Comparison of ENCODE assay signal across 18 mouse cellular contexts in the genomic region with DNA sequence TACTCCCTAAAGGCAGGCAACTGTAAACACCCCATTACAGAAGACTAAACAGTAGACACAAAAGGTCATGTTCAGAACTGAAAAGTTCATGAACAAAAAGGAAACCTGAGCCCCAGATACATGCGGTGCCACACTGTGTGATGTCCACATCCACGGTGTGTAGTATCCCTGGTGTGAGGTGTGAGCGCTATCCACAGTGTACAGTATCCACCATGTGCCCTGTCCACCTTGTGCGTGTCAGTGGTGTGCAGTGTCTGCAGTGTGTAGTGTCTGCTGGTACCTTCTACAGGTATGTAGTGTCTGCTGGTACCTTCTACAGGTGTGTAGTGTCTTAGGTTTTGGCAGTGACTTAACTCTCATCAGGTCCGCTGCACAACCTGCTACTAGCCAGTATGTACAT.
A peak's percentile ranks its signal among the peaks of the same experiment; 100 is the strongest.
DNase-seq lines count a peak whose midpoint lies in the region; ATAC-seq lines count a peak whose summit lies in the region.
"Had no signal": no experiment of that assay in that cellular context is flagged by ENCODE, and none has a peak within 500 bp of the region (broad histone marks: within the 10 kb centered on the region; RNA-seq: fewer than 3 reads in every experiment).

No protein-coding gene starts in this region.

- DNase-seq in forebrain, embryonic 14.5 days (ENCODE audit: low spot score), result no peak
- no peak for DNase-seq in kidney, postnatal 25 days
- DNase-seq in adrenal gland, postnatal 36 days, result no peak
- DNase-seq: adrenal gland, adult 2 months; cerebellum, adult 11 months; cerebellum, postnatal 14 days; layer of hippocampus, postnatal 36 days; lung, adult 2 months; right cerebral cortex, adult 18-20 months had no signal

- H3K4me1 ChIP-seq in forebrain, embryonic 12.5 days, result peaks cover 27% of the 10 kb centered on the region
- peaks cover 23% of the 10 kb centered on the region for H3K4me1 ChIP-seq in forebrain, embryonic 14.5 days (ENCODE audit: control insufficient read depth, insufficient read depth, low read length)
- peaks cover 17% of the 10 kb centered on the region; the same call in 1 of the 2 replicates for H3K4me1 ChIP-seq in kidney, embryonic 14.5 days (ENCODE audit: control insufficient read depth, insufficient read depth, low read length)
- no peaks in the 10 kb centered on the region for H3K4me1 ChIP-seq in megakaryocyte, embryonic 14.5 days
- peaks cover 12% of the 10 kb centered on the region for H3K4me1 ChIP-seq in midbrain, embryonic 15.5 days

- 0 out of 2 replicates have a peak, but pooled peaks have one; percentile 36 for ATAC-seq in forebrain, embryonic 12.5 days (ENCODE audit: low FRiP score)
- no peak for ATAC-seq in forebrain, embryonic 14.5 days
- peak; percentile 75; the same call in 1 of the 2 replicates for ATAC-seq in kidney, embryonic 14.5 days (ENCODE audit: low FRiP score, low TSS enrichment)
- no peak for ATAC-seq in megakaryocyte, adult 5-6 weeks (ENCODE audit: poor library complexity, severe bottlenecking)
- peak; percentile 61; the same call in 1 of the 2 replicates for ATAC-seq in midbrain, embryonic 15.5 days (replicated peaks)

- H3K4me2 ChIP-seq in forebrain, embryonic 12.5 days, result no peak overlapping the region
- no peak overlapping the region for H3K4me2 ChIP-seq in forebrain, embryonic 14.5 days (ENCODE audit: low read length)
- no peak overlapping the region for H3K4me2 ChIP-seq in kidney, embryonic 14.5 days (replicated peaks; ENCODE audit: low read depth, low read length)
- H3K4me2 ChIP-seq in midbrain, embryonic 15.5 days, result no peak overlapping the region
- H3K4me2 ChIP-seq: heart, embryonic 15.5 days; hindbrain, embryonic 12.5 days; liver, embryonic 11.5 days had no signal

- H3K4me3 ChIP-seq in forebrain, embryonic 12.5 days (replicated peaks), result no peak overlapping the region
- no peak overlapping the region for H3K4me3 ChIP-seq in forebrain, embryonic 14.5 days (ENCODE audit: low read depth, low read length)
- H3K4me3 ChIP-seq in kidney, embryonic 14.5 days (ENCODE audit: low read length), result no peak overlapping the region
- H3K4me3 ChIP-seq in megakaryocyte, embryonic 14.5 days (replicated peaks), result peak overlapping the region; percentile 38
- H3K4me3 ChIP-seq in midbrain, embryonic 15.5 days, result no peak overlapping the region
- H3K4me3 ChIP-seq: heart, embryonic 15.5 days; hindbrain, embryonic 12.5 days had no signal

- no peak overlapping the region for H3K9ac ChIP-seq in forebrain, embryonic 12.5 days
- no peak overlapping the region for H3K9ac ChIP-seq in forebrain, embryonic 14.5 days (ENCODE audit: low read length)
- H3K9ac ChIP-seq in kidney, embryonic 14.5 days (ENCODE audit: low read depth, low read length), result no peak overlapping the region
- no peak overlapping the region for H3K9ac ChIP-seq in midbrain, embryonic 15.5 days
- H3K9ac ChIP-seq: heart, embryonic 15.5 days; hindbrain, embryonic 12.5 days had no signal

- no peaks in the 10 kb centered on the region for H3K27me3 ChIP-seq in forebrain, embryonic 12.5 days
- H3K27me3 ChIP-seq in forebrain, embryonic 14.5 days (replicated peaks; ENCODE audit: control insufficient read depth, insufficient read depth, low read length), result no peaks in the 10 kb centered on the region
- no peaks in the 10 kb centered on the region for H3K27me3 ChIP-seq in kidney, embryonic 14.5 days (ENCODE audit: control insufficient read depth, insufficient read depth, low read length)
- H3K27me3 ChIP-seq in megakaryocyte, embryonic 14.5 days (replicated peaks), result no peaks in the 10 kb centered on the region
- H3K27me3 ChIP-seq in midbrain, embryonic 15.5 days (replicated peaks), result no peaks in the 10 kb centered on the region
- H3K27me3 ChIP-seq: CH12.LX; heart, embryonic 15.5 days; hindbrain, embryonic 12.5 days had no signal

- H3K27ac ChIP-seq in forebrain, embryonic 12.5 days, result no peak overlapping the region
- H3K27ac ChIP-seq in forebrain, embryonic 14.5 days (ENCODE audit: low read depth, low read length), result no peak overlapping the region
- no peak overlapping the region for H3K27ac ChIP-seq in kidney, embryonic 14.5 days (ENCODE audit: low read depth, low read length)
- no peak overlapping the region for H3K27ac ChIP-seq in midbrain, embryonic 15.5 days
- H3K27ac ChIP-seq: hindbrain, embryonic 12.5 days had no signal

- no peaks in the 10 kb centered on the region for H3K9me3 ChIP-seq in forebrain, embryonic 12.5 days
- no peaks in the 10 kb centered on the region for H3K9me3 ChIP-seq in forebrain, embryonic 14.5 days (replicated peaks; ENCODE audit: control insufficient read depth, low read length)
- H3K9me3 ChIP-seq in kidney, embryonic 14.5 days (ENCODE audit: control insufficient read depth, low read length), result no peaks in the 10 kb centered on the region
- peaks cover 3% of the 10 kb centered on the region; the same call in 1 of the 2 replicates for H3K9me3 ChIP-seq in megakaryocyte, embryonic 14.5 days
- no peaks in the 10 kb centered on the region for H3K9me3 ChIP-seq in midbrain, embryonic 15.5 days
- H3K9me3 ChIP-seq: heart, embryonic 15.5 days; hindbrain, embryonic 12.5 days had no signal

- no peaks in the 10 kb centered on the region; the same call in 1 of the 2 replicates for H3K36me3 ChIP-seq in forebrain, embryonic 12.5 days (replicated peaks)
- H3K36me3 ChIP-seq in forebrain, embryonic 14.5 days (ENCODE audit: control insufficient read depth, insufficient read depth, low read length), result peaks cover 8% of the 10 kb centered on the region; the same call in 1 of the 2 replicates
- no peaks in the 10 kb centered on the region for H3K36me3 ChIP-seq in kidney, embryonic 14.5 days (ENCODE audit: control insufficient read depth, insufficient read depth, low read length)
- no peaks in the 10 kb centered on the region for H3K36me3 ChIP-seq in megakaryocyte, embryonic 14.5 days (replicated peaks; ENCODE audit: low read length)
- no peaks in the 10 kb centered on the region for H3K36me3 ChIP-seq in midbrain, embryonic 15.5 days (replicated peaks)
- H3K36me3 ChIP-seq: heart, embryonic 15.5 days; hindbrain, embryonic 12.5 days had no signal

- 93% methylated on average over 5 of the region's 5 CpGs for WGBS in forebrain, embryonic 12.5 days
- WGBS in forebrain, embryonic 14.5 days, result 90% methylated on average over 5 of the region's 5 CpGs
- WGBS in kidney, embryonic 14.5 days, result 84% methylated on average over 5 of the region's 5 CpGs
- WGBS in midbrain, embryonic 15.5 days, result 86% methylated on average over 5 of the region's 5 CpGs

Comparison
In these comparisons a context has a peak if more than half of its experiments do, and no peak if none do; other contexts are left out.
1. ATAC-seq: peak in forebrain, embryonic 12.5 days (single experiment), kidney, embryonic 14.5 days (single experiment) and midbrain, embryonic 15.5 days (single experiment); none in forebrain, embryonic 14.5 days (single experiment) and megakaryocyte, adult 5-6 weeks (single experiment).